Mouse (Mus musculus) heart, postnatal 0 days (tissue): ENCODE measurements at regions not wholly inside any gene's neighbourhood (a gene's known extent, or its start where the extent isn't known, plus 50 kb on each side); places are given as distances from the start of the nearest gene placed in this dataset.

Experiments used
- CTCF ChIP-seq: IDR thresholded peaks from 2 replicates; pipeline ENCODE4 v1.5.1; 2016; ENCODE audit warnings: antibody characterized with exemption, control low read depth, low read depth
- EP300 ChIP-seq: IDR thresholded peaks from 2 replicates; pipeline ENCODE4 v1.6.1; 2016; ENCODE audit warnings: antibody characterized with exemption, low read depth

- TF ChIP-seq CTCF = no peak
- TF ChIP-seq EP300 = no peak
These were observed 168.3 kb downstream of the Ly86 start for GRCm38 (mm10) chr13:37513206-37513904.
